Mouse (Mus musculus) megakaryocyte, embryonic 14.5 days (primary cell): ENCODE measurements around the gene Bmp8a. TPM values are rescaled to one million over a fixed set of nuclear protein-coding genes. Genes with fewer than 3 reads are reported as not detected.
"Not testable (repeated sequence)": the region's sequence is repeated elsewhere in the genome, so short reads cannot be mapped to it uniquely, and the experiment has no call there.

Experiments
- H3K27me3 ChIP-seq: replicated peaks from 2 replicates; pipeline ENCODE3; 2012; ENCODE audit warnings: inconsistent platforms
- H3K36me3 ChIP-seq: replicated peaks from 2 replicates; pipeline ENCODE3; 2012; ENCODE audit warnings: low read length, inconsistent platforms, mixed read lengths
- H3K4me1 ChIP-seq: 2 replicates; pipeline ENCODE4 v1.6.1; 2012; ENCODE audit warnings: inconsistent platforms
- H3K4me3 ChIP-seq: replicated peaks from 2 replicates; pipeline ENCODE3; 2012; ENCODE audit warnings: moderate library complexity, mild to moderate bottlenecking, inconsistent platforms
- H3K9me3 ChIP-seq: 2 replicates; pipeline ENCODE4 v1.6.1; 2012; ENCODE audit warnings: inconsistent platforms
- FLI1 ChIP-seq: IDR thresholded peaks from 2 replicates; pipeline ENCODE4 v1.6.1; 2012; ENCODE audit warnings: low read length, inconsistent platforms, mixed read lengths
- GATA1 ChIP-seq: IDR thresholded peaks from 3 replicates; pipeline ENCODE4 v1.6.1; 2012; ENCODE audit warnings: mixed read lengths, low read length, inconsistent platforms, borderline replicate concordance
- polyA plus RNA-seq: library from polyadenylated mRNA; stranded (reverse); fragments of >175 nt; gene quantifications from 2 replicates; pipeline ENCODE4 v1.2.3, GENCODE M21; 2012; ENCODE audit warnings: low replicate concordance; ENCODE audit not compliant: insufficient read depth

The Bmp8a gene
- polyA plus RNA-seq, 1 experiment, result 5.1 TPM

GRCm38 (mm10) chr4:123333151-123333550 lies 9.9 kb downstream of the Bmp8a start:
- Histone ChIP-seq H3K36me3 (peaks cover 37% of the 10 kb centered on the region), H3K9me3 (peaks cover 11% of the 10 kb centered on the region), H3K4me3 (no peak overlapping the region), H3K4me1 (peaks cover 82% of the 10 kb centered on the region), H3K27me3 (peaks cover 6% of the 10 kb centered on the region)
- TF ChIP-seq FLI1 (no peak), GATA1 (no peak)

- Histone ChIP-seq H3K4me1 (peaks cover 81% of the 10 kb centered on the region), H3K36me3 (peaks cover 37% of the 10 kb centered on the region), H3K9me3 (peaks cover 11% of the 10 kb centered on the region)
- H3K4me3 ChIP-seq, H3K27me3 ChIP-seq: not testable (repeated sequence)
Measured at GRCm38 (mm10) chr4:123331961-123332360, 11.1 kb downstream of the Bmp8a start.

- H3K36me3 ChIP-seq, result peaks cover 38% of the 10 kb centered on the region
- no peak overlapping the region for H3K4me3 ChIP-seq
- TF ChIP-seq GATA1 (no peak), FLI1 (no peak)
- peaks cover 11% of the 10 kb centered on the region for H3K9me3 ChIP-seq
- H3K4me1 ChIP-seq, result peaks cover 85% of the 10 kb centered on the region
- peaks cover 6% of the 10 kb centered on the region for H3K27me3 ChIP-seq
Measured at GRCm38 (mm10) chr4:123331326-123331725, 11.7 kb downstream of the Bmp8a start.

GRCm38 (mm10) chr4:123328946-123329345 lies 14.1 kb downstream of the Bmp8a start:
- Histone ChIP-seq H3K4me1 (peaks cover 83% of the 10 kb centered on the region), H3K36me3 (peaks cover 22% of the 10 kb centered on the region), H3K4me3 (no peak overlapping the region), H3K9me3 (peaks cover 11% of the 10 kb centered on the region), H3K27me3 (no peaks in the 10 kb centered on the region)
- TF ChIP-seq GATA1, result no peak
- no peak for TF ChIP-seq FLI1

GRCm38 (mm10) chr4:123327630-123328029 lies 15.4 kb downstream of the Bmp8a start:
- Histone ChIP-seq H3K4me3 (peak overlapping the region; percentile 24), H3K9me3 (peaks cover 12% of the 10 kb centered on the region), H3K36me3 (peaks cover 16% of the 10 kb centered on the region), H3K27me3 (no peaks in the 10 kb centered on the region), H3K4me1 (peaks cover 88% of the 10 kb centered on the region)
- TF ChIP-seq GATA1 (no peak), FLI1 (no peak)

- Histone ChIP-seq H3K36me3 (peaks cover 15% of the 10 kb centered on the region), H3K9me3 (peaks cover 10% of the 10 kb centered on the region), H3K27me3 (no peaks in the 10 kb centered on the region), H3K4me1 (peaks cover 91% of the 10 kb centered on the region), H3K4me3 (no peak overlapping the region)
- no peak for TF ChIP-seq GATA1
- no peak for TF ChIP-seq FLI1
Measured at GRCm38 (mm10) chr4:123326087-123326486, 17.0 kb downstream of the Bmp8a start.

GRCm38 (mm10) chr4:123323534-123323933 lies 19.5 kb downstream of the Bmp8a start, which contains the start of gene Oxct2a:
Gene Oxct2a (minus strand): TSS chr4:123323634.
- peak within 1 kb of the TSS; percentile 80 for H3K4me3 ChIP-seq
- H3K4me1 ChIP-seq, result peaks cover 87% of the 10 kb centered on the region
- peaks cover 10% of the 10 kb centered on the region for H3K9me3 ChIP-seq
- H3K36me3 ChIP-seq, result peaks cover 19% of the 10 kb centered on the region
- no peaks in the 10 kb centered on the region for H3K27me3 ChIP-seq
- no peak for TF ChIP-seq FLI1
- no peak for TF ChIP-seq GATA1

GRCm38 (mm10) chr4:123322910-123323309 lies 20.1 kb downstream of the Bmp8a start:
- Histone ChIP-seq H3K4me3 (peak overlapping the region; percentile 56), H3K36me3 (peaks cover 19% of the 10 kb centered on the region), H3K4me1 (peaks cover 90% of the 10 kb centered on the region)
- H3K9me3 ChIP-seq, H3K27me3 ChIP-seq: not testable (repeated sequence)

GRCm38 (mm10) chr4:123314497-123314896 lies 28.6 kb downstream of the Bmp8a start:
- H3K9me3 ChIP-seq, result peaks cover 11% of the 10 kb centered on the region; the same call in 1 of the 2 replicates
- TF ChIP-seq GATA1 (no peak), FLI1 (no peak)
- no peaks in the 10 kb centered on the region for H3K27me3 ChIP-seq
- peaks cover 66% of the 10 kb centered on the region for H3K36me3 ChIP-seq
- H3K4me1 ChIP-seq, result peaks cover 98% of the 10 kb centered on the region
- no peak overlapping the region for H3K4me3 ChIP-seq

- Histone ChIP-seq H3K36me3 (peaks cover 66% of the 10 kb centered on the region), H3K27me3 (no peaks in the 10 kb centered on the region), H3K9me3 (peaks cover 11% of the 10 kb centered on the region; the same call in 1 of the 2 replicates), H3K4me3 (peak overlapping the region; percentile 83), H3K4me1 (peaks cover 98% of the 10 kb centered on the region)
- TF ChIP-seq GATA1, result peak; percentile 17; the same call in 1 of the 3 replicates
- TF ChIP-seq FLI1, result peak; percentile 47; the same call in 1 of the 2 replicates
Measured at GRCm38 (mm10) chr4:123313010-123313409, 30.0 kb downstream of the Bmp8a start.

- Histone ChIP-seq H3K9me3 (peaks cover 11% of the 10 kb centered on the region; the same call in 1 of the 2 replicates), H3K4me1 (peaks cover 98% of the 10 kb centered on the region), H3K4me3 (no peak overlapping the region), H3K27me3 (no peaks in the 10 kb centered on the region), H3K36me3 (peaks cover 57% of the 10 kb centered on the region)
- TF ChIP-seq GATA1 (no peak), FLI1 (no peak)
Measured at GRCm38 (mm10) chr4:123311845-123312244, 31.2 kb downstream of the Bmp8a start.
